Comparison of ENCODE assay signal across 8 mouse cellular contexts in the genomic region with DNA sequence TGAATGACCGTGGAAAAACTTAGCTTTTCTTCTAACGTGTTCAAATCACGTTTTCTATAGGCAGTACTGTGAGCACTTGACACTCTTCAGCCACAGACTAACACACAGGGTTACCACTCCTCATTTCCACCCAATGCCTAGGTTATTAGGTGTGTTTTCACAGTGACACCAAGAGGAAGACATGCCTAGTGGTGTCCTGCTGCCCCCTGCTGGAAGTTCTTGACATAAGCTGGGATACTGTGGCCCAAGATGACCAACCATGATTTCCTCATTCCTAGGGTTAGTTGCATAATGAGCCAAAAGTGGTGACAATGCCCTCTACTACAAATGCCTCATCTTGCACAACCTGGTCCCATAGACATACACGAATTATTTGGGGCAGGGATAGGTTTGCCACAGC. TPM values are rescaled to one million over a fixed set of nuclear protein-coding genes. Genes with fewer than 3 reads are reported as not detected.
DNase-seq lines count a peak whose midpoint lies in the region; ATAC-seq lines count a peak whose summit lies in the region.

No protein-coding gene starts in this region.

- H3K27me3 ChIP-seq in hindbrain, embryonic 12.5 days = no peaks in the 10 kb centered on the region
- H3K27me3 ChIP-seq in lung, embryonic 16.5 days (ENCODE audit: control insufficient read depth, insufficient read depth, low read depth, low read length) = no peaks in the 10 kb centered on the region

- peak; percentile 45 for DNase-seq in MEL-GATA-1-ER (ENCODE audit: extremely low read depth, low read depth)
- peak; percentile 83 for DNase-seq in cerebellum, adult 11-12 months
- DNase-seq in forelimb bud, embryonic 11.5 days (ENCODE audit: low read depth, low spot score) = peak; percentile 82
- peak; percentile 81 for DNase-seq in layer of hippocampus, adult 9-11 months
- DNase-seq in ovary, postnatal 10 days (ENCODE audit: low spot score) = peak; percentile 66
- peak; percentile 71 for DNase-seq in thymus, postnatal 0 days (ENCODE audit: low spot score)

- no peaks in the 10 kb centered on the region for H3K4me1 ChIP-seq in hindbrain, embryonic 12.5 days
- H3K4me1 ChIP-seq in lung, embryonic 16.5 days (replicated peaks; ENCODE audit: control insufficient read depth, insufficient read depth, low read length) = peaks cover 3% of the 10 kb centered on the region; the same call in 1 of the 2 replicates

- no peak overlapping the region for H3K4me3 ChIP-seq in hindbrain, embryonic 12.5 days
- no peak overlapping the region for H3K4me3 ChIP-seq in lung, embryonic 16.5 days (ENCODE audit: low read length)

- H3K36me3 ChIP-seq in hindbrain, embryonic 12.5 days = peaks cover 31% of the 10 kb centered on the region
- H3K36me3 ChIP-seq in lung, embryonic 16.5 days (ENCODE audit: control insufficient read depth, insufficient read depth, low read length) = peaks cover 20% of the 10 kb centered on the region

- no peaks in the 10 kb centered on the region for H3K9me3 ChIP-seq in hindbrain, embryonic 12.5 days (replicated peaks)
- no peaks in the 10 kb centered on the region for H3K9me3 ChIP-seq in lung, embryonic 16.5 days (ENCODE audit: control insufficient read depth, low read length)

- no peak overlapping the region for H3K4me2 ChIP-seq in hindbrain, embryonic 12.5 days (replicated peaks)
- no peak overlapping the region for H3K4me2 ChIP-seq in lung, embryonic 16.5 days (ENCODE audit: low read depth, low read length)

- H3K27ac ChIP-seq in hindbrain, embryonic 12.5 days = no peak overlapping the region
- H3K27ac ChIP-seq in lung, embryonic 16.5 days (ENCODE audit: low read length) = no peak overlapping the region

- no peak overlapping the region for H3K9ac ChIP-seq in hindbrain, embryonic 12.5 days
- H3K9ac ChIP-seq in lung, embryonic 16.5 days (ENCODE audit: low read length) = no peak overlapping the region

- WGBS in hindbrain, embryonic 12.5 days = 32% methylated on average over 4 of the region's 4 CpGs
- 15% methylated on average over 4 of the region's 4 CpGs for WGBS in lung, embryonic 16.5 days

- peak; percentile 52 for ATAC-seq in hindbrain, embryonic 12.5 days (ENCODE audit: low FRiP score)
- ATAC-seq in lung, embryonic 16.5 days (ENCODE audit: low read depth) = peak; percentile 76

RNA-seq across cellular contexts. Expression of gene Umps, which starts 16.0 kb away (rescaled TPM):
- 38.2 and 39.4 TPM in 2 replicates for polyA plus RNA-seq in hindbrain, embryonic 12.5 days (2016; fragmentation: Nextera tagmentation; extraction: Ambion mirVana)
- polyA plus RNA-seq in lung, embryonic 16.5 days (2015; fragmentation: Nextera tagmentation; extraction: Ambion mirVana) = 43.8 and 49.9 TPM in 2 replicates
- 46.2 and 53.2 TPM in 2 replicates for polyA plus RNA-seq in thymus, postnatal 0 days (2015; fragmentation: Nextera tagmentation; extraction: Ambion mirVana)
